Mouse (Mus musculus): ENCODE measurements at regions not wholly inside any gene's neighbourhood (a gene's known extent, or its start where the extent isn't known, plus 50 kb on each side); places are given as distances from the start of the nearest gene placed in this dataset.

DNA sequence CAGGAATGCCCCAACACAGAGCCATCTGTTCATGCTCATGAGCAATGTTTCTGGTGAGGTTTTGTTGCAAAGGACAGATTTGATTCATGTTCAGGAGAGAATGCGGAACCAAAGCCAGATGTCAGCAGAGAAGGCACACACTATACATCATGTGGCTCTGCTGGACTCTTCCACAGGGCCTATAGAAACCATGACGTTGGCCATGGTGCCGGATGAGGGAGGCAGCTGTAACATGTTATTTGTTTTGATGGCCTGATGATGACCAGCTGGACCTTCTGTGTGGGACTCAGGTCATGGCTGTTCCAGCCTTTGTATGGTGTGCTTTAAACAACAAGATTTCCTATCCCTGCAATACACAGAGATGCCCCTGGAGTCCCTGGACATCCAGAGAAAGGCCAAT lies 105.5 kb upstream of the Tcerg1l start:
- H3K27ac ChIP-seq (ENCODE audit: insufficient read depth, low read depth, low read length): no peak overlapping the region
- TF ChIP-seq CTCF (IDR thresholded peaks at IDR 0.05; ENCODE audit: extremely low read depth, insufficient read length, insufficient replicate concordance, low read depth, low read length) (no peak), POLR2A (IDR thresholded peaks at IDR 0.05; ENCODE audit: low read depth, low read length) (no peak)
- WGBS: 76% methylated on average over 3 of the region's 3 CpGs

DNA sequence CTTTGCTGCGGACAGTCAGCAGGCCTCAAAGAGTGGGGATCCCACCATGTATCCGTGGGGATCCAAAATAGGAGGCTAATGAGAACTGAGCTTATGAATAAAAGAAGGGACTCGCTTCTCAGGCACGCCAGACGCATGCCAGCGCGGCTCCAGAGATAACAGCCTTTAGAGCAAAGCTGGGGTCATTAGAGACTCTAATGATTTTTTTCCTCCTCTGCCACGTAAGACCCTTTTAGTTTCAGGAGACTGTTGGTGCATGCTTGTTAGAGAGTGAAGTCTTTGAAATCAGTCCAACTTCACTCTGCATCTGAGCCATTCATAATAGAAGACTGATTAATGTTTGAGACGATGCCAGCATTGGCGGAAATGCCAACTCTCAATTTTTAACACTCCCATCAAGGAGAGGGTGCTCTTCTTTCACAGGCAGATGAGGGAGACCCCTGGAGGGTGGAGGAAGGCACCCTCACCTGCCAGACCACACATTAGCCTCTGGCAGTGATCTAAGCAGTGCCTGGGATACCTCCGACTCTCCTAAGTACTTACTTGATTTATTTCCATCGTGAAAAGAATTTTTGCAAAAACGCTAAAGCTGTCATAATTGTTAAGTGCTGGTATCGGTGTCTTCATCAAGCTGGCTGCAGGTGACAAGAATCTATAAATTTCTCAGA lies 104.0 kb upstream of the Tcerg1l start:
- H3K4me3 ChIP-seq (ENCODE audit: low read depth, low read length): no peak overlapping the region

More for the DNA sequence above, 105.5 kb upstream of the Tcerg1l start:
- Histone ChIP-seq H3K36me3 (ENCODE audit: control insufficient read depth, insufficient read depth, low read length) (no peaks in the 10 kb centered on the region), H3K27me3 (ENCODE audit: control insufficient read depth, insufficient read depth, low read length) (no peaks in the 10 kb centered on the region), H3K4me1 (ENCODE audit: control insufficient read depth, insufficient read depth, insufficient read length, low read length) (no peaks in the 10 kb centered on the region), H3K4me3 (ENCODE audit: low read depth, low read length) (no peak overlapping the region)

DNA sequence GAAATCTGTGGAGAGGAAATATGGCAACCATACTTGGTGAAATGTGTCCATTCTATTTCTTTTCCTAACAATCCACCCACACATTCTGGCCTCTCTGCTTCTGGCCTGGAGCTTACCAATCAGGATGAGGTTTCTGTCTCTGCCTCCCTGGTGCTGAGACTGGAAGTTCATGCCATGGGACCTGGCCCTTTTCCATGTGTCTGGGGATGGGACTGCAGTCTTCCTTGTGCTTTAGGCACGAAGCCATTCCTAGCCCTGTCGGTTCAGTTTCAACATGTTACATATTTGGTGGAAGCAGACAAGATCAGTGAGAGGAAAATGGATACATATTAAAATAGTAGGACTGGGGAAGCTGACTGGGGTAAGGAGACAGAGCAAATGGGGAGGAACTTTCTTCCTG lies 100.2 kb upstream of the Tcerg1l start:
- TF ChIP-seq POLR2A (IDR thresholded peaks at IDR 0.05; ENCODE audit: low read depth, low read length) (no peak), CTCF (IDR thresholded peaks at IDR 0.05; ENCODE audit: extremely low read depth, insufficient read length, insufficient replicate concordance, low read depth, low read length) (no peak)
- no peaks in the 10 kb centered on the region for H3K36me3 ChIP-seq (ENCODE audit: control insufficient read depth, insufficient read depth, low read length)
- H3K27me3 ChIP-seq (ENCODE audit: control insufficient read depth, insufficient read depth, low read length): no peaks in the 10 kb centered on the region
- no peaks in the 10 kb centered on the region for H3K4me1 ChIP-seq (ENCODE audit: control insufficient read depth, insufficient read depth, insufficient read length, low read length)
- H3K4me3 ChIP-seq (ENCODE audit: low read depth, low read length): no peak overlapping the region
- WGBS: 64% methylated on average over 2 of the region's 2 CpGs
- H3K27ac ChIP-seq (ENCODE audit: insufficient read depth, low read depth, low read length): no peak overlapping the region

More for the DNA sequence above, 104.0 kb upstream of the Tcerg1l start:
- no peaks in the 10 kb centered on the region for H3K4me1 ChIP-seq (ENCODE audit: control insufficient read depth, insufficient read depth, insufficient read length, low read length)
- H3K36me3 ChIP-seq (ENCODE audit: control insufficient read depth, insufficient read depth, low read length): no peaks in the 10 kb centered on the region
- no peak for TF ChIP-seq CTCF (IDR thresholded peaks at IDR 0.05; ENCODE audit: extremely low read depth, insufficient read length, insufficient replicate concordance, low read depth, low read length)
- TF ChIP-seq POLR2A (IDR thresholded peaks at IDR 0.05; ENCODE audit: low read depth, low read length): no peak
- H3K27ac ChIP-seq (ENCODE audit: insufficient read depth, low read depth, low read length): no peak overlapping the region
- H3K27me3 ChIP-seq (ENCODE audit: control insufficient read depth, insufficient read depth, low read length): no peaks in the 10 kb centered on the region
- WGBS: 77% methylated on average over 14 of the region's 14 CpGs

DNA sequence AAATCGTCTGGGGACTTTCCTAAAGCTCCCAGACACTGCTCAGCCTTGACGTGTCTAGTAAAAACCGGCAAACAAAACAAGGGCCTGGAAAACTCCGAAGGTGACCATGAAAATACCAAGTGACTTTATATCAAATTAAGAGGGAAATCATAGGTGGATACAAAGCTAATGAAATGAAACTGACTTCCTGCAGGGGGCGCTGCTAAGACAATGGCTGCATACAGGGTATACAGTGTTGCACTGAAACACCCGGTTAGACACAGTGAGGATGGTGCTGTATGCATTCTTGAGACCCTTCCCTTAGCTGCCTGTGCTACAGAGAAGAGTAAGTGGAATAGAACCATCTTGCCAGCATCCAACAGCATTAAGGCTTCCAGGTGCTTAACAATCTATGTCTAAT lies 99.7 kb upstream of the Tcerg1l start:
- Histone ChIP-seq H3K27ac (ENCODE audit: insufficient read depth, low read depth, low read length) (no peak overlapping the region), H3K36me3 (ENCODE audit: control insufficient read depth, insufficient read depth, low read length) (no peaks in the 10 kb centered on the region), H3K4me3 (ENCODE audit: low read depth, low read length) (no peak overlapping the region), H3K27me3 (ENCODE audit: control insufficient read depth, insufficient read depth, low read length) (no peaks in the 10 kb centered on the region), H3K4me1 (ENCODE audit: control insufficient read depth, insufficient read depth, insufficient read length, low read length) (no peaks in the 10 kb centered on the region)
- 55% methylated on average over 6 of the region's 6 CpGs for WGBS
- TF ChIP-seq CTCF (IDR thresholded peaks at IDR 0.05; ENCODE audit: extremely low read depth, insufficient read length, insufficient replicate concordance, low read depth, low read length) (no peak), POLR2A (IDR thresholded peaks at IDR 0.05; ENCODE audit: low read depth, low read length) (no peak)

DNA sequence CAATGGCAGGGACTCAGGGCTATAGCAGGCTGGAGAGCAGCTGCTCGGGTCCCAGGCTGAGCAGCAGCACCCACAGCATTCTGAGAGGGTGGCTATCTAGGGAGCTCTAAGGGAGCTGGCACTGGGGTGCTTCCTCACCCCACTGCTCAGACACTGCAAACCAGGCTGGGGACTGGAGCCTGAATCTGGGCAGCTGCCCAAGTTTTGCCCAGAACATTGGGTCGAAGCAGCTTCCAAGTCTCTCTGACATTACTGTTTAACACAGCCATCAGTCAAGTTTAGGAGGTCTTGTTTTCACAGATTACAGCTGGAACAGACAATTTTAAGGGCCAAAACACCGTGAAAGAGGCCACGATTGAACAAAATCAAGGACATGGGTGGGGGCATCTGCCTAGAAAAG lies 96.1 kb upstream of the Tcerg1l start:
- H3K4me1 ChIP-seq (ENCODE audit: control insufficient read depth, insufficient read depth, insufficient read length, low read length): no peaks in the 10 kb centered on the region
- TF ChIP-seq CTCF (IDR thresholded peaks at IDR 0.05; ENCODE audit: extremely low read depth, insufficient read length, insufficient replicate concordance, low read depth, low read length): no peak
- no peak for TF ChIP-seq POLR2A (IDR thresholded peaks at IDR 0.05; ENCODE audit: low read depth, low read length)
- 67% methylated on average over 4 of the region's 4 CpGs for WGBS
- no peaks in the 10 kb centered on the region for H3K27me3 ChIP-seq (ENCODE audit: control insufficient read depth, insufficient read depth, low read length)
- H3K36me3 ChIP-seq (ENCODE audit: control insufficient read depth, insufficient read depth, low read length): no peaks in the 10 kb centered on the region
- no peak overlapping the region for H3K27ac ChIP-seq (ENCODE audit: insufficient read depth, low read depth, low read length)
- no peak overlapping the region for H3K4me3 ChIP-seq (ENCODE audit: low read depth, low read length)

DNA sequence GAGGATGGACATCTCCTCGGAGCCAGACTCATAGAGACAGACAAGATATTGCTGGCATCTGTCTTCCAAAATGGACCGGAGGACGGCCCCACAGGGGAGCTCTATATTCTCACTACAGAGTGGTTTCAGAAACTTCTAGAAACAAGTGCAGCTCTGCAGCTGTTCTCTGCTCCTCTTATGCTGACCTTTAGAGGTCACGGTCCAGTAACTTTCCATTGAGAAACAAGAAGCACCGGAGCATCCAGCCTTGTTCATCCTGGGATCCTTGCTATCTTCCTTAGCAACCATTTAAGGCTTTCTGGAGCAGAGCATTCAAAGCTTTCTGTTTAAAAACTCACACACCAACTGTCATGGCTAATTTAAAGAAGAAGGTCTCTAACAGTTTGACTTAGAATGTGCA lies 94.7 kb upstream of the Tcerg1l start:
- Histone ChIP-seq H3K4me3 (ENCODE audit: low read depth, low read length) (no peak overlapping the region), H3K4me1 (ENCODE audit: control insufficient read depth, insufficient read depth, insufficient read length, low read length) (no peaks in the 10 kb centered on the region), H3K27me3 (ENCODE audit: control insufficient read depth, insufficient read depth, low read length) (no peaks in the 10 kb centered on the region), H3K27ac (ENCODE audit: insufficient read depth, low read depth, low read length) (no peak overlapping the region), H3K36me3 (ENCODE audit: control insufficient read depth, insufficient read depth, low read length) (no peaks in the 10 kb centered on the region)
- WGBS: 88% methylated on average over 5 of the region's 5 CpGs
- TF ChIP-seq POLR2A (IDR thresholded peaks at IDR 0.05; ENCODE audit: low read depth, low read length): no peak
- no peak for TF ChIP-seq CTCF (IDR thresholded peaks at IDR 0.05; ENCODE audit: extremely low read depth, insufficient read length, insufficient replicate concordance, low read depth, low read length)

DNA sequence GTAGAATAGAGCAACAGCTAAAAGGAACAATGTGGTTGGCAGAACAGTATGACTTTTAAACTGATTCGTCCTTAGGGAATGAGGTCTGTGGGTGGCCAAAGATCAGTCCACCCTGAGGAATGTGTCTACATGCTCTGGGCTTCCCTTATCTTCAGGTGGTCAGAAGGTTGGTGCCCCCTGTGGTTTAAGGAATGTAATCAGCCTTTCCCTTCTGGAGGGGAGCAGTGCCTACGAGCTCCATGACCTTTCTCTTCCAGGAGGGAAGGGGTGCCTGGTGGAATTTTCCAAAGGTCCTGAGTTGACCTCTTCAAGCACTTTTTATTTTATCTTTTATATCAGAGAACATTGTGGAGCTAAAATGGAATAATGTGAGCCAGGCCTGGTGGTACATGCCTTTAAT lies 91.9 kb upstream of the Tcerg1l start:
- no peak overlapping the region for H3K4me3 ChIP-seq (ENCODE audit: low read depth, low read length)
- WGBS: 70% methylated on average over 2 of the region's 2 CpGs
- H3K27ac ChIP-seq (ENCODE audit: insufficient read depth, low read depth, low read length): no peak overlapping the region
- TF ChIP-seq POLR2A (IDR thresholded peaks at IDR 0.05; ENCODE audit: low read depth, low read length) (no peak), CTCF (IDR thresholded peaks at IDR 0.05; ENCODE audit: extremely low read depth, insufficient read length, insufficient replicate concordance, low read depth, low read length) (no peak)
- H3K36me3 ChIP-seq (ENCODE audit: control insufficient read depth, insufficient read depth, low read length): no peaks in the 10 kb centered on the region
- no peaks in the 10 kb centered on the region for H3K27me3 ChIP-seq (ENCODE audit: control insufficient read depth, insufficient read depth, low read length)
- H3K4me1 ChIP-seq (ENCODE audit: control insufficient read depth, insufficient read depth, insufficient read length, low read length): no peaks in the 10 kb centered on the region

Measured in small intestine, adult 2 months (tissue).